Mouse (Mus musculus) heart, embryonic 11.5 days (tissue): Measurements from ENCODE around the gene 4933405L10Rik. TPM values are rescaled to one million over a fixed set of nuclear protein-coding genes. Genes with fewer than 3 reads are reported as not detected.
A peak's percentile ranks its signal among the peaks of the same experiment; 100 is the strongest.

Experiments
- ATAC-seq: fragments of 200-750 bp; cut with Nextera tagmentation; replicated peaks from 2 replicates; pipeline ENCODE4 v1.8.0; 2017; ENCODE audit warnings: moderate library complexity; ENCODE audit not compliant: insufficient number of reproducible peaks, low FRiP score, low TSS enrichment
- H3K27ac ChIP-seq: fragments of 300-500 bp; sonication (generic); 2 replicates; pipeline ENCODE4 v1.5.1; 2014; ENCODE audit warnings: mild to moderate bottlenecking, low read depth, low read length
- H3K27me3 ChIP-seq: fragments of 300-500 bp; sonication (generic); 2 replicates; pipeline ENCODE4 v1.6.1; 2014; ENCODE audit warnings: mild to moderate bottlenecking, low read length, mixed read lengths; ENCODE audit not compliant: control insufficient read depth, insufficient read depth
- H3K36me3 ChIP-seq: fragments of 300-500 bp; sonication (generic); 2 replicates; pipeline ENCODE4 v1.6.1; 2014; ENCODE audit warnings: mild to moderate bottlenecking, low read length, moderate library complexity, mixed read lengths; ENCODE audit not compliant: control insufficient read depth, insufficient read depth
- H3K4me1 ChIP-seq: fragments of 300-500 bp; sonication (generic); 2 replicates; pipeline ENCODE4 v1.6.1; 2014; ENCODE audit warnings: low read length; ENCODE audit not compliant: control insufficient read depth, insufficient read depth
- H3K4me2 ChIP-seq: fragments of 300-500 bp; sonication (generic); 2 replicates; pipeline ENCODE4 v1.6.1; 2014; ENCODE audit warnings: mild to moderate bottlenecking, moderate library complexity
- H3K4me3 ChIP-seq: fragments of 300-500 bp; sonication (generic); 2 replicates; pipeline ENCODE4 v1.5.1; 2014; ENCODE audit warnings: low read depth, low read length
- H3K9ac ChIP-seq: fragments of 300-500 bp; sonication (generic); 2 replicates; pipeline ENCODE4 v1.6.1; 2014; ENCODE audit warnings: mild to moderate bottlenecking, low read depth, low read length, moderate library complexity
- H3K9me3 ChIP-seq: fragments of 300-500 bp; sonication (generic); replicated peaks from 2 replicates; pipeline ENCODE4 v1.6.1; 2016; ENCODE audit warnings: low read length; ENCODE audit not compliant: control insufficient read depth
- WGBS: fragments of 180-500 bp; shearing (Covaris S2); extraction: QIAGEN DNeasy Blood & Tissue Kit; methylation state at CpG from one replicate; pipeline ENCODE4 v1.1.7; 2014; ENCODE audit not compliant: insufficient replicate concordance; 5-methylcytosine and 5-hydroxymethylcytosine counted together
- polyA plus RNA-seq: library from polyadenylated mRNA; unstranded; fragments of >200 nt; fragmentation: Nextera tagmentation; extraction: Ambion mirVana; gene quantifications from 2 replicates; pipeline ENCODE4 v1.2.1, GENCODE M21; 2014

The 4933405L10Rik gene
- polyA plus RNA-seq, 1 experiment from 2014 or later, result 0.13 TPM

DNA sequence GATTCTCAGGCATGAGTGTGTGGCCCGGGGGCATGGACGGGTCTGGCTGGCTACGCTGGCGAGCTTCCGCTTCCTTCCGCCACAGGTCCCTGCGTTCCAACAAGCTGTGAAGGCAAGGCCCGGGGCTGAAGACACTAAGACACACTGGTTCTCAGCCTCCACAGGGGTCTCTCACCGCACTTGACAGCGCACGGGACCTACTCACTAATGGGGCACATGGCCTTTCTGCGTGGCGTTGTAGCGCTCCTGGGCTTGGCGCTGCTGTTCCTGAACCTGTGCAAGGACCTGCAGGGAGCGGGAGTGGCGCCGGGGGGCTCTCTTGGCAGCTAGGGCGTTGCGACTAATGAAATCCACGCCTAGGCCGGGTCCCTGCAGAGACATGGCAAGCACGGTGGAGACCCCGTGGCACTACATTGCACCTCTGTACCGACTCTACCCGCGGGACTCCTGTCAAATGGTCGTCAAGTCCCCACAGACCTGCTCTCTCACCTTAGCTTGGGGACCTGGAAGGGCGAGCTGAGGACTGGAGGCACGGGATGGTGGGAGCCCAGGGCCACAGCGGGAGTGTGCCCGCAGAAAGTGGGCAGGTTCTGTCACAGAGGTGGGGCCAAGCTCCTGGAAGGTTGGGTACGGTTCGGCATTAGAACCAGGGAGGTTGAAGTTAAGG, 3.2 kb upstream of the 4933405L10Rik start:
- Histone ChIP-seq H3K36me3 (peaks cover 3% of the 10 kb centered on the region; the same call in 1 of the 2 replicates), H3K27ac (no peak overlapping the region), H3K27me3 (no peaks in the 10 kb centered on the region), H3K4me3 (no peak overlapping the region), H3K9ac (no peak overlapping the region), H3K4me1 (peaks cover 16% of the 10 kb centered on the region), H3K4me2 (no peak overlapping the region), H3K9me3 (no peaks in the 10 kb centered on the region)
- no peak for ATAC-seq
- 90% methylated on average over 34 of the region's 34 CpGs for WGBS

DNA sequence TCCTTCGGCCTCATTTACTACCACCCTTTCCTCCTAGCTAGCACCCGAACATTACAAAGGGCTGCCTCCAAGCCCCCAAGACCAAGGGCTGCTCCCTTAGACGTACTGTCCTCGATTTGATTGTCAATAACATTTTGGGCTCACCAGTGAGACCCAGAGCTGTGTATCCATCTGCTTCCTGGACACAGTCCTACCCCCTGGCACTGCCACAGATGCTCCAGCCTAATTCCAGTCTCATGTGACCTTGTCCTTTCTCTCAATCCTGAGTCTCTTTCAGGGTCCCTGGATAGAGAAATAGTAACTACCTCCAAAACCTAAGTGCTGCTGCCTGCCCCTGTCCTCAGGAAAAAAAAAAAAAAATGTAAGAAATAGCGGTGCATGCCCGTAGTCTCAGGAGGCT, 2.5 kb upstream of the 4933405L10Rik start:
- Histone ChIP-seq H3K9me3 (no peaks in the 10 kb centered on the region), H3K9ac (no peak overlapping the region), H3K4me2 (no peak overlapping the region), H3K4me1 (peaks cover 14% of the 10 kb centered on the region), H3K36me3 (peaks cover 3% of the 10 kb centered on the region; the same call in 1 of the 2 replicates), H3K27ac (no peak overlapping the region), H3K4me3 (no peak overlapping the region), H3K27me3 (no peaks in the 10 kb centered on the region)
- no peak for ATAC-seq
- 84% methylated on average over 6 of the region's 6 CpGs for WGBS

DNA sequence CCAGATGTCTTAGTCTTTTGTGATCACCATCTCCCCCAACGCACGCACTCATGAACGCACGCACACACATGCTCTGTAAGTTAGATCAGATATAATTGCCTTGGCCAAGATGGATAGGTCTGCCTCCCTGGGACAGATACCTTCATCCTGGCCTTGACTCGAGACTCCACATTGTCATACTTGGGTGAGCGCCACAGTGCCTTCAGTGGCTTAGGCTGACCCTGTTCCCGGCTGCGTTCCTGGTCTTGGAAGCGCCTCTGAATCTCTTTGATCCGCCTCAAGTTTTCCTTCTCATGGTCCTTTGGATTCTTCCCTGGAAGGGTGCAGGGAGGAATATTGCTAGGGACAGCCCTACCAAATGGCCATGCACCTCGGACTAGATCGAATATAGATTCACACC, 1.0 kb upstream of the 4933405L10Rik start:
- H3K27ac ChIP-seq, result no peak overlapping the region
- no peaks in the 10 kb centered on the region for H3K27me3 ChIP-seq
- 81% methylated on average over 12 of the region's 12 CpGs for WGBS
- H3K4me2 ChIP-seq, result no peak overlapping the region; the same call in 1 of the 2 replicates
- no peak overlapping the region for H3K9ac ChIP-seq
- H3K4me3 ChIP-seq, result 0 out of 2 replicates have a peak overlapping the region, but pooled peaks have one; percentile 57
- no peaks in the 10 kb centered on the region for H3K9me3 ChIP-seq
- ATAC-seq, result no peak
- H3K36me3 ChIP-seq, result peaks cover 3% of the 10 kb centered on the region; the same call in 1 of the 2 replicates
- peaks cover 8% of the 10 kb centered on the region for H3K4me1 ChIP-seq

DNA sequence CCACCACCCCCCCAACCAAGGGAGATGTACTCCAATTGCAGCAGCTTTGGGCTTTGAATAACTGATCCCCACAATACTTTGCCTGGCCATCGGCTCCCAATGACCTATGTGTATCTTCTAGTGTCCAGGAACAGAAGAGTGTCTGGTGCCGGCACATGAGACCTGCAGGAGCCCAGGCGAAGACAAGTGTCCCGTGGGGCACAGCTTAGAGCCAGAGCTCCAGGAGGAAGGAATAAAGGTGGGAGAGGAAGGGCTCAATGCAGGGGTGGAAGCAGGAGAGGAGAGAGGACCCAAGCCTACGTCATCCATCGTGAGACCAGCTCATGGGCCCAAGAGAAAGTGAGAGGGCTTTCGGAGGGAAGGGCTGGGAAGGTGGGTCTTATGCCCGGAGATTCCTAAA, 1.2 kb downstream of the 4933405L10Rik start:
- H3K9me3 ChIP-seq, result no peaks in the 10 kb centered on the region
- no peak overlapping the region for H3K27ac ChIP-seq
- no peak overlapping the region for H3K4me2 ChIP-seq
- no peaks in the 10 kb centered on the region for H3K27me3 ChIP-seq
- no peak for ATAC-seq
- no peak overlapping the region for H3K9ac ChIP-seq
- H3K4me3 ChIP-seq, result no peak overlapping the region
- H3K36me3 ChIP-seq, result no peaks in the 10 kb centered on the region; the same call in 1 of the 2 replicates
- H3K4me1 ChIP-seq, result peaks cover 2% of the 10 kb centered on the region; the same call in 1 of the 2 replicates
- 90% methylated on average over 8 of the region's 8 CpGs for WGBS

DNA sequence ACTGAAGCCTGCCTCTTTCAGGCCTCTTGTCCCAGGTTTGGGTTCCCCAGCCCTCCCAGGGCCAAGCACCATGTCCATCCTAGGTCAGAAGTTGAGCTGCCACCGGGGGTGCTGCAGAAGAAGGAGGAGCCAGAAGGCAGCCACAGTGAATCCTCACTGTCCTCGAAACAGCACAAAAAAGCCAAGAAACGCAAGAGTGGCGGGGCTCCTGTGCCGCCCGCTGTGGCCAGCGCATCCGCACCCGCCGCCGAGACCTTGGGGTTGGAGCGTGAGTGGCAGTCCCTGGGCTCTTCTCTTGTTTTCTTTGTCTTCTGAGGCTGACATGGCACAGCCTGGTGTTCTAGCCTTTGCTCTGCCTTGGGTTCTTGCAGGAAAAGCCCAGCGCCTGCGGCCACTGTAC, 1.9 kb downstream of the 4933405L10Rik start:
- peaks cover 2% of the 10 kb centered on the region; the same call in 1 of the 2 replicates for H3K4me1 ChIP-seq
- no peaks in the 10 kb centered on the region for H3K27me3 ChIP-seq
- 72% methylated on average over 14 of the region's 14 CpGs for WGBS
- no peaks in the 10 kb centered on the region for H3K36me3 ChIP-seq
- H3K4me2 ChIP-seq, result no peak overlapping the region
- ATAC-seq, result no peak
- no peaks in the 10 kb centered on the region for H3K9me3 ChIP-seq
- H3K27ac ChIP-seq, result no peak overlapping the region
- no peak overlapping the region for H3K9ac ChIP-seq
- no peak overlapping the region for H3K4me3 ChIP-seq

DNA sequence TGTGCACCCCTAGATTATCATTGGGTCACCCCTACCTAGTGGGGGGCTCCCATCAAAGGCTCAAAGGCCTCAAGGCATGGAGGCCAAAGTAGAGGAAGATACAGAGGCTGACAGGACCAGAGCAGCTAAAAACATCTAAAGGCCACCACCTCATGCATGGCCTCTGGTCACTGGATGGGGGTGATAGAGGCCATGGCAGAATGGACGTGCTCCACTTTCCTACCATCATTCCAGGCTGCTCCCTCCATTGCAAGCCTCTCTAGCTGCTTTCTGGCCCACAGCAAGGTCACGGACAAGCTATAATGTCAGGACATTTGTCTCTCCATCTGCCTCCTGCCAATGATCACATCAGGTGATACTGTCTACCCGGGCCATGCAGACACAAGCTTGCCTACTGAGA, 4.8 kb downstream of the 4933405L10Rik start:
- Histone ChIP-seq H3K27ac (no peak overlapping the region), H3K4me3 (no peak overlapping the region), H3K27me3 (no peaks in the 10 kb centered on the region), H3K9me3 (no peaks in the 10 kb centered on the region), H3K9ac (no peak overlapping the region), H3K4me2 (no peak overlapping the region), H3K36me3 (0 out of 2 replicates have a peak, but pooled peaks cover 4% of the 10 kb centered on the region), H3K4me1 (peaks cover 3% of the 10 kb centered on the region; the same call in 1 of the 2 replicates)
- no peak for ATAC-seq
- WGBS, result 74% methylated on average over 3 of the region's 3 CpGs

DNA sequence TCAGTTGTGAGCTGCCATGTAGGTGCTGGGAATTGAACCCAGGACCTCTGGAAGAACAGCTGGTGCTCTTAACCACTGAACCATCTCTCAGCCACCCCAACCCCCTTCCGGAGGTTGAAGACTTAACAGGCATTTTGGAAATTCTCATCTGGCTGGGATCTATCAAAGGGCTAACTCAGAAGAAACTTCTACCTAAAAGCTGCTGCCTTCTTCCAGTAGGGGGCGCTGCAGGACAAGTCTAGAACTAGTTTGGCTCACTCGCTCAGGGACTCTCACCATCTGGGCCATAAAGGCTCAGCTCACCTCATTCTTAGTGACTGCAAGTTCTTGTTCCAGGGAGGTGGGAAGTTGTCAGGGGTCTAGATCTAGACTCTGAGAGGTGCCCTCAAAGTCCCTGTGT, 6.7 kb downstream of the 4933405L10Rik start:
- Histone ChIP-seq H3K4me3 (no peak overlapping the region), H3K9me3 (no peaks in the 10 kb centered on the region), H3K36me3 (0 out of 2 replicates have a peak, but pooled peaks cover 4% of the 10 kb centered on the region), H3K9ac (no peak overlapping the region), H3K4me2 (no peak overlapping the region), H3K4me1 (0 out of 2 replicates have a peak, but pooled peaks cover 3% of the 10 kb centered on the region), H3K27ac (no peak overlapping the region), H3K27me3 (no peaks in the 10 kb centered on the region)
- WGBS, result 5% methylated on average over 3 of the region's 3 CpGs
- ATAC-seq, result no peak

DNA sequence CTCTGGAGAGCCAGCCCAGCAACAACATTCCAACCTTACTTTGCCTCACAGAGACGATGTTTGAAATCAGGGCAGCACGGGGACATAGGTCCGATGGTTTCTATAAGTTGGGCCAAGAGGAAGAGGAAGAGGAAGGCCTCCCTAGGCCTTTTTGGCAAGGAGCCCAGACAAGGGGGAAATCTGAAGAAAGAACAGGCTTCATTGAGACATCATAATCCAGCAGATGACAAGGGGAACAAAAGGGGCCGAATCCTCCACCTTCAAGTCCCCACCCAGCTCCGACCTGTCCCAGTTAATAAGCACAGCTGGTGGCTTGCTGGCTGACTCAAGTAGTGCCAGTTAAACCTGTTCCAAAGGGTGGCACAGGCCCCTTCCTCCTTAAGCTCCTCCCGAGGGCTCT, 7.6 kb downstream of the 4933405L10Rik start:
- no peak overlapping the region for H3K9ac ChIP-seq
- 0 out of 2 replicates have a peak overlapping the region, but pooled peaks have one; percentile 15 for H3K27ac ChIP-seq
- H3K9me3 ChIP-seq, result no peaks in the 10 kb centered on the region
- no peak for ATAC-seq
- H3K4me3 ChIP-seq, result no peak overlapping the region
- H3K27me3 ChIP-seq, result no peaks in the 10 kb centered on the region
- 0 out of 2 replicates have a peak, but pooled peaks cover 4% of the 10 kb centered on the region for H3K36me3 ChIP-seq
- WGBS, result 65% methylated on average over 6 of the region's 6 CpGs
- H3K4me1 ChIP-seq, result 0 out of 2 replicates have a peak, but pooled peaks cover 3% of the 10 kb centered on the region
- H3K4me2 ChIP-seq, result no peak overlapping the region
